Mouse (Mus musculus): ENCODE data around the gene Snd1.

DNA sequence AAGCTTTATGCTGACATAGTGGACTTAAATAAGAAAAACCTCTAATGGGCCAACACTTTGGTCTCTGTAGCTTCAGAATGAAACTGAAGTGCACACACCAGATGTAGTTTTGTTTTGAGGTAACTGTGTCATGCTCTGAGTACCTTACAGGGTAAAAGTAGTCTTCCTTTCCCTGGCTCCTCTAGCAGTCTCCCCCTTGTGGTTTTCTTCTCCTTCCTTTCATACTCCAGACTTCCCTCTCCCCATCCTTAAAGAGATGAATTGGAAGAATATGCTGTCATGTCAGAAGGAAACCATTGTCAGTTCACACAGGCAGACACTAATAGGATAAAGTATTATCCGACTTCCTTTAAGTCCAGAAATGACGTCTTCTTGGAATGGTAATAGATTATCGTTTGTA lies 347.4 kb downstream of the Snd1 start:
- no peak for TF ChIP-seq TCF12 (IDR thresholded peaks at IDR 0.05; ENCODE audit: insufficient read depth, poor library complexity, severe bottlenecking)
- no peak for TF ChIP-seq MYOG (IDR thresholded peaks at IDR 0.05; ENCODE audit: control insufficient read depth in 1 of 3, insufficient read depth in 1 of 3, insufficient read length in 2 of 3, low read depth in 2 of 3)

All from myocyte (in vitro differentiated cells).